Mouse (Mus musculus) adrenal gland, adult 10 weeks (tissue): ENCODE data around the gene Frg2f1. TPM values are rescaled to one million over a fixed set of nuclear protein-coding genes. Genes with fewer than 3 reads are reported as not detected.

Experiments used
- polyA plus RNA-seq: library from polyadenylated mRNA; stranded (reverse); fragments of 350-450 nt; fragmentation: Illumina TruSeq; extraction: RNeasy Lipid Tissue Mini Kit (QIAGEN cat#74804); gene quantifications from one replicate; pipeline ENCODE4 v1.2.3, GENCODE M21; 2014; ENCODE audit warnings: low read depth, low replicate concordance

Gene Frg2f1
- 4.7 TPM for polyA plus RNA-seq

GRCm38 (mm10) chr4:119539031-119539824 is at the start of gene Frg2f1:
Frg2f1 (minus strand) TSS chr4:119539529.

GRCm38 (mm10) chr4:119536615-119537014 is 2.7 kb downstream of the Frg2f1 start, which contains the start of gene Foxj3:
Foxj3 (plus strand) TSS chr4:119537004.

GRCm38 (mm10) chr4:119492291-119492932 is 46.9 kb downstream of the Frg2f1 start, which contains the start of gene Rimkla:
Rimkla (minus strand) TSS chr4:119492628.

Other genes with a start within 250 kb of the Frg2f1 start
- gene Ybx1, start 244.9 kb downstream of the Frg2f1 start, polyA plus RNA-seq = 685 TPM
- 27.2 TPM for gene Ppih, start 219.0 kb downstream of the Frg2f1 start, polyA plus RNA-seq
- gene Ccdc30, start 124.0 kb downstream of the Frg2f1 start, polyA plus RNA-seq = 28.7 TPM
- gene Ppcs, start 117.1 kb downstream of the Frg2f1 start, polyA plus RNA-seq = 82.8 TPM
- 5.2 TPM for gene Zmynd12, start 116.7 kb downstream of the Frg2f1 start, polyA plus RNA-seq
- gene Rimkla, start 46.9 kb downstream of the Frg2f1 start, polyA plus RNA-seq = 0.41 TPM
- 57.7 TPM for gene Foxj3, start 2.5 kb downstream of the Frg2f1 start, polyA plus RNA-seq
- not detected for gene Guca2a, start 98.2 kb upstream of the Frg2f1 start, polyA plus RNA-seq
- gene Guca2b, start 119.4 kb upstream of the Frg2f1 start, polyA plus RNA-seq = not detected
- gene Hivep3, start 194.3 kb upstream of the Frg2f1 start, polyA plus RNA-seq = 3.5 TPM